Mouse (Mus musculus) testis, adult 2 months (tissue): Measurements from ENCODE around the gene Armt1. TPM values are rescaled to one million over a fixed set of nuclear protein-coding genes. Genes with fewer than 3 reads are reported as not detected.
A peak's percentile ranks its signal among the peaks of the same experiment; 100 is the strongest.

Experiments
- H3K27ac ChIP-seq: fragments of 200-500 bp; 2 replicates; pipeline ENCODE4 v1.5.1; 2012; ENCODE audit warnings: low read depth, low read length; ENCODE audit not compliant: control insufficient read depth, insufficient read depth
- H3K27me3 ChIP-seq: fragments of 200-500 bp; 2 replicates; pipeline ENCODE4 v1.6.1; 2012; ENCODE audit warnings: mild to moderate bottlenecking, low read length, moderate library complexity; ENCODE audit not compliant: control insufficient read depth, insufficient read depth
- H3K36me3 ChIP-seq: fragments of 200-500 bp; 2 replicates; pipeline ENCODE4 v1.6.1; 2012; ENCODE audit warnings: mild to moderate bottlenecking, low read length; ENCODE audit not compliant: control insufficient read depth, insufficient read depth
- H3K4me1 ChIP-seq: fragments of 200-500 bp; 2 replicates; pipeline ENCODE4 v1.6.1; 2012; ENCODE audit warnings: low read length; ENCODE audit not compliant: control insufficient read depth, insufficient read depth
- H3K4me3 ChIP-seq: fragments of 200-500 bp; 2 replicates; pipeline ENCODE4 v1.5.1; 2012; ENCODE audit warnings: low read depth, mild to moderate bottlenecking, low read length, moderate library complexity, mixed read lengths; ENCODE audit not compliant: control insufficient read depth
- CTCF ChIP-seq: fragments of 200-500 bp; IDR thresholded peaks from 2 replicates; pipeline ENCODE4 v1.5.1; 2012; ENCODE audit warnings: low read depth, mild to moderate bottlenecking, inconsistent platforms, low read length, moderate library complexity; ENCODE audit not compliant: control insufficient read depth, insufficient read depth, insufficient replicate concordance
- POLR2A ChIP-seq: fragments of 200-500 bp; IDR thresholded peaks from 2 replicates; pipeline ENCODE4 v1.6.1; 2012; ENCODE audit warnings: low read depth, mild to moderate bottlenecking, inconsistent platforms, low read length, moderate library complexity; ENCODE audit not compliant: control insufficient read depth
- polyA plus RNA-seq: library from polyadenylated mRNA; depleted of rRNA; stranded (reverse); fragments of >200 nt; gene quantifications from 2 replicates; pipeline ENCODE4 v1.2.3, GENCODE M21; 2012; rRNA removed

Gene Armt1
- 57.2 and 58.6 TPM in 2 replicates for polyA plus RNA-seq

- peak within 1 kb of the TSS; percentile 96 for H3K4me3 ChIP-seq
- peaks cover 2% of the 10 kb centered on the region for H3K36me3 ChIP-seq
- peaks cover 7% of the 10 kb centered on the region for H3K4me1 ChIP-seq
- H3K27me3 ChIP-seq, result no peaks in the 10 kb centered on the region
- H3K27ac ChIP-seq, result peak within 1 kb of the TSS; percentile 99
- TF ChIP-seq CTCF (no peak), POLR2A (peak; percentile 80)
Measured at GRCm38 (mm10) chr10:4432123-4432931, at the start of gene Armt1, which contains the start of gene Rmnd1. Gene Armt1, plus strand, starts transcription at chr10:4432467. Gene Rmnd1, minus strand, starts transcription at chr10:4432388.

GRCm38 (mm10) chr10:4384244-4384643 is 48.0 kb upstream of the Armt1 start:
- TF ChIP-seq POLR2A, result no peak
- no peak for TF ChIP-seq CTCF
- Histone ChIP-seq H3K36me3 (no peaks in the 10 kb centered on the region), H3K4me1 (peaks cover 8% of the 10 kb centered on the region), H3K27me3 (no peaks in the 10 kb centered on the region), H3K4me3 (no peak overlapping the region), H3K27ac (no peak overlapping the region)

- H3K36me3 ChIP-seq, result no peaks in the 10 kb centered on the region
- peak overlapping the region; percentile 94 for H3K27ac ChIP-seq
- TF ChIP-seq POLR2A (peak; percentile 84), CTCF (no peak)
- H3K27me3 ChIP-seq, result no peaks in the 10 kb centered on the region
- peaks cover 11% of the 10 kb centered on the region for H3K4me1 ChIP-seq
- peak overlapping the region; percentile 95 for H3K4me3 ChIP-seq
Measured at GRCm38 (mm10) chr10:4386609-4387591, 45.4 kb upstream of the Armt1 start.

GRCm38 (mm10) chr10:4387701-4388383 is 44.4 kb upstream of the Armt1 start, which contains the start of gene Zbtb2:
Gene Zbtb2, minus strand, starts transcription at chr10:4388108.
- TF ChIP-seq POLR2A, result no peak
- no peak for TF ChIP-seq CTCF
- Histone ChIP-seq H3K27ac (peak within 1 kb of the TSS; percentile 94), H3K27me3 (no peaks in the 10 kb centered on the region), H3K4me1 (peaks cover 11% of the 10 kb centered on the region), H3K36me3 (no peaks in the 10 kb centered on the region), H3K4me3 (peak within 1 kb of the TSS; percentile 95)

- peak overlapping the region; percentile 67 for H3K27ac ChIP-seq
- H3K4me3 ChIP-seq, result peak overlapping the region; percentile 95
- H3K36me3 ChIP-seq, result no peaks in the 10 kb centered on the region
- H3K27me3 ChIP-seq, result no peaks in the 10 kb centered on the region
- H3K4me1 ChIP-seq, result peaks cover 11% of the 10 kb centered on the region
- TF ChIP-seq POLR2A (no peak), CTCF (no peak)
Measured at GRCm38 (mm10) chr10:4388384-4388745, 43.9 kb upstream of the Armt1 start.

- Histone ChIP-seq H3K36me3 (no peaks in the 10 kb centered on the region), H3K4me1 (peaks cover 11% of the 10 kb centered on the region), H3K27ac (0 out of 2 replicates have a peak overlapping the region, but pooled peaks have one; percentile 15), H3K27me3 (no peaks in the 10 kb centered on the region), H3K4me3 (peak overlapping the region; percentile 95)
- TF ChIP-seq CTCF (no peak), POLR2A (no peak)
Measured at GRCm38 (mm10) chr10:4389036-4389435, 43.2 kb upstream of the Armt1 start.

GRCm38 (mm10) chr10:4389461-4390112 is 42.7 kb upstream of the Armt1 start:
- H3K4me3 ChIP-seq, result no peak overlapping the region
- H3K4me1 ChIP-seq, result peaks cover 11% of the 10 kb centered on the region

More at GRCm38 (mm10) chr10:4389461-4390112, 42.7 kb upstream of the Armt1 start:
- Histone ChIP-seq H3K27me3 (no peaks in the 10 kb centered on the region), H3K27ac (no peak overlapping the region), H3K36me3 (no peaks in the 10 kb centered on the region)
- no peak for TF ChIP-seq CTCF
- TF ChIP-seq POLR2A, result no peak
